Mouse (Mus musculus): Measurements from ENCODE around the gene Arf6.

The Arf6 gene

GRCm38 (mm10) chr12:69390000-69390698 lies 18.2 kb downstream of the Arf6 start:
- no peak for TF ChIP-seq GATA4 (IDR thresholded peaks at IDR 0.05; ENCODE audit: insufficient replicate concordance, low read length)

DNA sequence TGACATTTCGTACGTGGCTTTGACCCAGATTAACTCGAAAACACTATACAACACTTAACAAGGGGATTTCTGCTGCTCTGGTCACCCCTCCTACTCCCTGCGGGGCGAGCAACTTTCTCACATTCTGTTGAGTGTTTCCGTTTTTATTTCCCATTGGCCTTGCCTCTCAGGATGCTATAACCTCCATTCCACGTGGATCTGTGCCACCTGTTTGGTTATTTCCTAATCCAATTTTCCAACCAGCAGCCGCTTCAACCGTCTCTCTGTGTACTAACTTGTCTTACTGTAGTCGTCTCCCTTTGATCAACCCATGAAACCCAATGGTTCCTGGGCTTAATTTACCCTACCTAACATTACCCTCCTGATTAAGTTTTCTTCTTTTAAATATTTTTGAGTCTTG lies 21.1 kb downstream of the Arf6 start:
- no peak for TF ChIP-seq GATA4 (IDR thresholded peaks at IDR 0.05; ENCODE audit: insufficient replicate concordance, low read length)

GRCm38 (mm10) chr12:69394456-69394855 lies 22.5 kb downstream of the Arf6 start:
- TF ChIP-seq GATA4 (IDR thresholded peaks at IDR 0.05; ENCODE audit: insufficient replicate concordance, low read length): no peak

GRCm38 (mm10) chr12:69400367-69400766 lies 28.4 kb downstream of the Arf6 start:
- TF ChIP-seq GATA4 (IDR thresholded peaks at IDR 0.05; ENCODE audit: insufficient replicate concordance, low read length): no peak

DNA sequence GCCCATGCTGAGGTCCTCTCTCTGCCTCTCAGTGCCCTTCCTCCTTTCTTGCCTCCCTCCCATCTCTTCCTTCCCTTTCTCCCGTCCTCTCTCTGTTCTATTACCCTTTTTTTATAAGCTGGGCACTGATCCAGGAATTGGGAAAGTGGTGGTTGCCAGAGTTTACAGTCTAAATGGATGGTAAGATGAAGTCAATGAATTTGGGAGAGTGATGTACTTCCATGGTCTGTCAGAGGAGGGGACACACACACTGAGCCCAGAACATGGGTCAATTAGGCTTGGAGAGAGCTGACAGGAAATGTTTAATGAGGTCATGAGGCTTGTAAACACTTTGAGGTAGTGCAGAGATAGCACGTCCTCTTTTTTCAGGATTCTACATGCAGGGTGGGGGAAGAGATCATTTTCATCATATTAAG lies 28.9 kb downstream of the Arf6 start:
- TF ChIP-seq GATA4 (IDR thresholded peaks at IDR 0.05; ENCODE audit: insufficient replicate concordance, low read length): no peak

- no peak for TF ChIP-seq GATA4 (IDR thresholded peaks at IDR 0.05; ENCODE audit: insufficient replicate concordance, low read length)
These were observed 30.1 kb downstream of the Arf6 start for GRCm38 (mm10) chr12:69402100-69402499.

DNA sequence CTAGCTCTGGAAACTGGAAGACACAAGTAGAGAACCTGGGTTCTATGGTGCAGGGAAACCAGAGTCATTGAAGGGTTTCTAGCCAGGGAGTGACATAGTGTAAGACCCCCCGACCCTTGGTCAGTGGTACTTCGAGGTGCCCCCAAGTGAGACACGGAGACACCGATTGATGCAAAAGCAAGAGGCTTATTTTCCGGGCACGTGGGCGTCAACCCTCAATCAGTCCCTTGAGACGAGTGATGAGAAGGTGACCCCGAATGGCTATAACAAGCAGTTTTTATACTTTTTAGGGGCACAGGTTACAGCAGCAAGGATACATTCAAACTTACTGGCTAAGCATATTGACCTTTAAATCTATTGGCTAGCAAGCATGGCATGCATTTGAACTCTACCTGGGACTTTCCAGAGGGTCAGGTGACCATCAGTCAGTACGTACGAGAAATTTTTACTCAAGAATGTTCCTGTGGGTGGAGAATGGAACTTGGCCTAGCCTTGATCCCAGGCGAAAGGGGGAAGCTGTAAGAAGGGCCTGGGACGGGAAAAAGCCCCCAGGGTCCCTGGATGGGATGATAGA lies 30.7 kb downstream of the Arf6 start:
- no peak for TF ChIP-seq GATA4 (IDR thresholded peaks at IDR 0.05; ENCODE audit: insufficient replicate concordance, low read length)

- no peak for TF ChIP-seq GATA4 (IDR thresholded peaks at IDR 0.05; ENCODE audit: insufficient replicate concordance, low read length)
These were observed 38.8 kb downstream of the Arf6 start for GRCm38 (mm10) chr12:69410767-69411166.

DNA sequence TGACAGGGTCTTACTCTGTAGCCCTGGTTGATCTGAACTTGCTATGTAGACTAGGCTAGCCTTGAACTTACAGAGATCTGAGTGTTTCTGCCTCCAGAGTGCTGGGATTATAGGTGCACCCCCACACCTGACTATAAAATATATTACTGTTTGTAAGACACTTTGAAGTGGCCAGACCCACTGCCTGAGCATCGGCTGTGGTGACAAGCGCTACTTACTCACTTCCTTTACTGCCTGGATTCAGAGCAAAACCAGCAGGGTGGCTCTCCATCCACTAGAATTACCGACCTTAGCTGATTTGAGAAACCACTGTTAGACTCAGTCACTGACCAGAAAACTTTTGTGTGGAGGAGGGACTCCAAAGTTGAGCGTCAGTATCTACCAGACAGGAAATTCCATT lies 40.0 kb downstream of the Arf6 start:
- no peak for TF ChIP-seq GATA4 (IDR thresholded peaks at IDR 0.05; ENCODE audit: insufficient replicate concordance, low read length)

DNA sequence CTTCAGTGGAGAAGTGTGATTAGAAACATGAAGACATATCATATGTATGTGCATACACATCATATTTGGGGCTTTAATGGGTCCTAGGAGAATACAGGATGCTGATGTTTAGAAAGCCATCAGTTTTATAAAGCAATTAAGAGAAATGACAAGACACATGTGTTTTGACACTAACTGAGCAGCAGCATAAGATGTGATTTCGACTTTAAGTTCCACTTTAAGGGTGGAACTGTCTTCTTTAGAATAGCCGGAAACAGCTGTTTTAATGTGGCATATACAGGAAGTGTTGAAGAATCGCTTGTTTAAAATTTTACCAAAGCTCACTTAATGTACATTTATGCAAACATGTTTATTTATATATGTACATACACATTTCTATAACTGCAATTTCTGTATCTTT lies 41.4 kb downstream of the Arf6 start:
- no peak for TF ChIP-seq GATA4 (IDR thresholded peaks at IDR 0.05; ENCODE audit: insufficient replicate concordance, low read length)

- TF ChIP-seq GATA4 (IDR thresholded peaks at IDR 0.05; ENCODE audit: insufficient replicate concordance, low read length): no peak
These were observed 43.0 kb downstream of the Arf6 start for GRCm38 (mm10) chr12:69414826-69415572.

DNA sequence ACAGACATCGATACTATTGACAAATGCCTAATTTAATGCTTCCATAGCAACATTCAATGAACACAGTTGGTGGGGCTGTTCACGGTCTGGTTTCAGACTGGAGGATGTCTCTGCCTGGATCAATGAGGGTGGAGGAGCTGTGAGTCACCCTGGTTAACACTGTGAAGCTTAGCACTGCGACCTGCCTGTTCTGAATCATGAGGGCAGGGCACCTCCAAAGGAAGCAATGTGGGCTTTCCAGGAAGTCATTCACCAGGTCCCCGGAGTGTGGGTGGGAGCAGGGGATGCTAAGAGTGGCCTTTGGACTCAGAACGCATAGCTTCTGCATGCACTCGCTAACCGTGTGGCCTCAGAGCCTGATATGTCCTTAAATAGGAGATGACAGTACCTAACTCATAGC lies 44.8 kb downstream of the Arf6 start:
- TF ChIP-seq GATA4 (IDR thresholded peaks at IDR 0.05; ENCODE audit: insufficient replicate concordance, low read length): no peak

DNA sequence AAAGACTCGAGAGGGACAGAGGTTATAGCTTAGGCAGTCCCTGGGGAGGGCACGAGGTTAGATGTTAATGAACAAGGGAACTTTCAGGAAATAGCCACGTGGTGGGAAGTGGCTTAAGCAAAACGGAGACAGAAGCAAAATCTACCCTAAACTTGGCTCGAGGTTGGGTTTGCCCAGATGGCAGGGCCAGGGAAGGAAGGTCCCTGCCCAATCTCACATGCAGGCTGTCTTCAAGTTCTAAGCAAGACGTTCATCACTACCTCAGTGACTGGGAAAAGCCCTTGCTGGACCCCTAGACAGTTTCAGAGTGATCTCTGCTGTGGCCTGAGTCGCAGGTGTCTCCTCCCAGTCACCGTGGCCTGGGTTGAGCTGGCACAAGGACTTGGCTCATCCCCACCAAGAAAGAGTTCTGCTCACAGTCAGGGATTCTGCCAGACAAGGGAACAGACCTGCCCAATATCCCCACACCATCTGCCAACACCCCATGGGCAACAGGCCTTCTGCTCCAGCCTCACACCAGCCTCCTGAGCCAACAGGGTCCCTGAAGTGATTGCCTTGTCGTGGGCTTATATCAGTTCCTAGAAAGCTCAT lies 45.8 kb downstream of the Arf6 start:
- no peak for TF ChIP-seq GATA4 (IDR thresholded peaks at IDR 0.05; ENCODE audit: insufficient replicate concordance, low read length)

DNA sequence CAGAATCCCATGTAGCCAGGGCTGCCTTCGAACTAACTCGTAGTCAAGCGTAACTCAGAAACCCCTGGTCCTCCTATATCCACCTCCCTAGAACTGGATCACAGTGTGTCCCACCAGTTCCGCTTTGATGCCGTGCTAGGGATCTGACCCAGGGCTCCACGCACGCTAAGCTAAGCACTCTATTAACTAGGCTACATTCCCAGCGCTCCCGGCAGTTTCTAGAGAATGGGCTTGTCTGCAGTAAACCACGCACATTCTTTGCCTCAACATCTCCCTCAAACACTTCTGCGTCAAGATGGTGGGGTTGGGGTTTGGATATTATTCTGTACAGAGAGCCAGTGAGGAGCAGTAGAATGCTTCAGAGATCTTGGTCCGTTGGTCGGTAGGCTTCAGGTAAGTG lies 46.7 kb downstream of the Arf6 start:
- TF ChIP-seq GATA4 (IDR thresholded peaks at IDR 0.05; ENCODE audit: insufficient replicate concordance, low read length): no peak

GRCm38 (mm10) chr12:69419017-69419605 lies 47.2 kb downstream of the Arf6 start:
- no peak for TF ChIP-seq GATA4 (IDR thresholded peaks at IDR 0.05; ENCODE audit: insufficient replicate concordance, low read length)

Measured in liver, adult (tissue).